8 mouse cellular contexts compared by ENCODE assay signal in the genomic region with DNA sequence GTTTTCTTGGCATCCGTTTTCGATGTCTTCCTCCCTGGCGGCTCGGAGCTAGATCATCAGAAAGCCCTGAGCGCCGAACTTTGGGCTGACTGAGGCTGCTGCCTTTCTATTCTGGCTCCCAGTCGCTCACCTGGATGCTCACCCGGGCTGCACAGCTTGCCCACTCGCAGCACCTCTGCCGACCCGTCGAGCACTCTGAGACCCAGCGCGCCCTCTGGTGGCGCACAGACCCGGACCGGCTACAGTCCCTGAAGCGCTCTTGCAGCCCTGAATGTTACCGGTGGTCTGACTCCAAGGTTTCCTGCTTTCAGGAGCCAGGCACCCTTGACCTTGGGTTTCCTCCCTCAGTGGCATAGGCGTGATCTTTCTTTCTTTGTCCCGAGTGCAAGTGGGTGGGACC. TPM values are rescaled to one million over a fixed set of nuclear protein-coding genes. Genes with fewer than 3 reads are reported as not detected.
DNase-seq lines count a peak whose midpoint lies in the region; ATAC-seq lines count a peak whose summit lies in the region.

No protein-coding gene starts in this region.

- no peaks in the 10 kb centered on the region for H3K36me3 ChIP-seq in intestine, embryonic 16.5 days (ENCODE audit: control insufficient read depth, insufficient read depth, low read length)

- ATAC-seq in common myeloid progenitor, adult 5-6 weeks (replicated peaks; ENCODE audit: low read depth, poor library complexity, severe bottlenecking), result peak; percentile 87
- ATAC-seq in intestine, embryonic 16.5 days, result no peak

- 6% methylated on average over 21 of the region's 21 CpGs for WGBS in intestine, embryonic 16.5 days

- peak overlapping the region; percentile 59 for H3K4me2 ChIP-seq in intestine, embryonic 16.5 days (ENCODE audit: low read depth, low read length)

- H3K27me3 ChIP-seq in intestine, embryonic 16.5 days (replicated peaks; ENCODE audit: control insufficient read depth, insufficient read depth, low read length), result peaks cover 11% of the 10 kb centered on the region; the same call in 1 of the 2 replicates

- H3K9ac ChIP-seq in intestine, embryonic 16.5 days (ENCODE audit: low read depth, low read length), result no peak overlapping the region

- no peaks in the 10 kb centered on the region for H3K4me1 ChIP-seq in intestine, embryonic 16.5 days (ENCODE audit: control insufficient read depth, insufficient read depth, low read length)

- peak overlapping the region; percentile 34 for H3K4me3 ChIP-seq in intestine, embryonic 16.5 days (ENCODE audit: low read length)

- H3K9me3 ChIP-seq in intestine, embryonic 16.5 days (ENCODE audit: control insufficient read depth, low read length), result no peaks in the 10 kb centered on the region; the same call in 1 of the 2 replicates

- intact Hi-C loops in gastrocnemius, postnatal 36 days (cut with DNase I), result loop anchor here (2.0 to 5.0 kb wide), 2 partner anchors 210 to 270 kb away; no protein-coding TSS in a partner anchor
- intact Hi-C loops in left cerebral cortex, postnatal 25 days (cut with DNase I), result loop anchor here (1.0 kb wide), 1 partner anchor 269 kb away; no protein-coding TSS in a partner anchor

- H3K27ac ChIP-seq in intestine, embryonic 16.5 days (ENCODE audit: low read length), result no peak overlapping the region

- peak; percentile 63 for DNase-seq in WW6 (ENCODE audit: low read depth, low spot score)
- DNase-seq in gastrocnemius, postnatal 36 days, result peak; percentile 60 to 71
- DNase-seq in left cerebral cortex, postnatal 25 days (ENCODE audit: low spot score in 2 of 2), result peak; percentile 60 to 66
- peak; percentile 80 for DNase-seq in mesoderm, embryonic 11.5 days (ENCODE audit: low read depth, low spot score)
- DNase-seq in right cerebral cortex, postnatal 4 days, result peak; percentile 87
- DNase-seq in yolk sac, embryonic 10.5 days (ENCODE audit: low spot score), result peak; percentile 49

RNA-seq across cellular contexts. Expression of a gene that starts 41.8 kb away (rescaled TPM):
- not detected in 2 replicates for total RNA-seq in common myeloid progenitor, adult 5-6 weeks (2017)
- 1 to 10 TPM; 2.9 to 6.6 TPM for total RNA-seq in gastrocnemius, postnatal 36 days (2021)
- polyA plus RNA-seq in intestine, embryonic 16.5 days (2015; fragmentation: Nextera tagmentation; extraction: Ambion mirVana), result 0.36 and 0.39 TPM in 2 replicates
- 1 to 10 TPM; 1.4 to 1.7 TPM for total RNA-seq in left cerebral cortex, postnatal 25 days (2021)
